ENCODE assay signal across 23 mouse cellular contexts in genomic region chr2:104746251-104746650, GRCm38 (mm10). TPM values are rescaled to one million over a fixed set of nuclear protein-coding genes. Genes with fewer than 3 reads are reported as not detected.
DNase-seq lines count a peak whose midpoint lies in the region; ATAC-seq and TF ChIP-seq lines count a peak whose summit lies in the region.
"Had no signal": no experiment of that assay in that cellular context is flagged by ENCODE, and none has a peak within 500 bp of the region (broad histone marks: within the 10 kb centered on the region; RNA-seq: fewer than 3 reads in every experiment).

No protein-coding gene starts in this region.

- ATAC-seq in common myeloid progenitor, adult 5-6 weeks (replicated peaks; ENCODE audit: low read depth, poor library complexity, severe bottlenecking): 0 out of 2 replicates have a peak, but pooled peaks have one; percentile 10
- no peak for ATAC-seq in midbrain, embryonic 11.5 days (ENCODE audit: low FRiP score)
- ATAC-seq: CD4-positive, CD25-positive, alpha-beta regulatory T cell, adult 4 months; forebrain, embryonic 14.5 days had no signal

- no peaks in the 10 kb centered on the region for H3K36me3 ChIP-seq in ES-Bruce4 (ENCODE audit: control insufficient read depth, insufficient read depth, low read length, poor library complexity, severe bottlenecking)
- no peaks in the 10 kb centered on the region for H3K36me3 ChIP-seq in midbrain, embryonic 11.5 days (ENCODE audit: control insufficient read depth, insufficient read depth, low read length)
- no peaks in the 10 kb centered on the region for H3K36me3 ChIP-seq in midbrain, embryonic 10.5 days

- no peaks in the 10 kb centered on the region for H3K27me3 ChIP-seq in ES-Bruce4 (ENCODE audit: control insufficient read depth, insufficient read depth, low read length, poor library complexity, severe bottlenecking)
- H3K27me3 ChIP-seq in midbrain, embryonic 11.5 days (ENCODE audit: control insufficient read depth, insufficient read depth, low read length): peaks cover 10% of the 10 kb centered on the region; the same call in 1 of the 2 replicates
- peaks cover 30% of the 10 kb centered on the region for H3K27me3 ChIP-seq in midbrain, embryonic 10.5 days (ENCODE audit: low read depth, poor library complexity, severe bottlenecking)

- H3K9me3 ChIP-seq in ES-Bruce4 (replicated peaks; ENCODE audit: control insufficient read depth, insufficient read depth, low read length, poor library complexity, severe bottlenecking): no peaks in the 10 kb centered on the region
- no peaks in the 10 kb centered on the region for H3K9me3 ChIP-seq in midbrain, embryonic 11.5 days (ENCODE audit: control insufficient read depth, low read length)
- H3K9me3 ChIP-seq in midbrain, embryonic 10.5 days (replicated peaks): no peaks in the 10 kb centered on the region

- no peak overlapping the region for H3K4me2 ChIP-seq in midbrain, embryonic 11.5 days
- H3K4me2 ChIP-seq: heart, embryonic 11.5 days had no signal

- WGBS in midbrain, embryonic 11.5 days: 58% methylated on average over 8 of the region's 8 CpGs
- 60% methylated on average over 8 of the region's 8 CpGs for WGBS in midbrain, embryonic 10.5 days

- no peak for TF ChIP-seq POLR2A in ES-Bruce4 (IDR thresholded peaks at IDR 0.05; ENCODE audit: insufficient read depth, low read length)

- TF ChIP-seq EP300 in ES-Bruce4 (IDR thresholded peaks at IDR 0.05; ENCODE audit: insufficient read depth, low read depth, low read length): no peak

- no peak for TF ChIP-seq CTCF in ES-Bruce4 (IDR thresholded peaks at IDR 0.05; ENCODE audit: low read depth, low read length)

- H3K9ac ChIP-seq in ES-Bruce4 (ENCODE audit: low read depth, poor library complexity, severe bottlenecking): no peak overlapping the region
- no peak overlapping the region for H3K9ac ChIP-seq in midbrain, embryonic 11.5 days (ENCODE audit: low read length)

- peak overlapping the region; percentile 50 for H3K4me3 ChIP-seq in ES-Bruce4 (ENCODE audit: low read depth, low read length)
- no peak overlapping the region for H3K4me3 ChIP-seq in midbrain, embryonic 11.5 days (ENCODE audit: low read depth, low read length)
- no peak overlapping the region for H3K4me3 ChIP-seq in midbrain, embryonic 10.5 days

- DNase-seq in kidney, postnatal 4 days: peak; percentile 44 to 49
- no peak for DNase-seq in kidney, adult 9 months
- peak; percentile 32 for DNase-seq in 416B (ENCODE audit: low read depth)
- no peak for DNase-seq in midbrain, embryonic 11.5 days (ENCODE audit: low spot score, missing footprints)
- no peak for DNase-seq in midbrain, embryonic 10.5 days (ENCODE audit: low spot score)
- no peak for DNase-seq in left cerebral cortex, adult 8-10 months (ENCODE audit: low spot score in 2 of 2)
- DNase-seq: adrenal gland, adult 2 months; cerebellum, adult 8-10 months; layer of hippocampus, adult 9-11 months; thymus, adult 2 months had no signal

- H3K27ac ChIP-seq in ES-Bruce4 (ENCODE audit: insufficient read depth, low read length): no peak overlapping the region
- H3K27ac ChIP-seq in midbrain, embryonic 11.5 days (ENCODE audit: low read depth, low read length): no peak overlapping the region
- H3K27ac ChIP-seq in midbrain, embryonic 10.5 days (replicated peaks): no peak overlapping the region
- H3K27ac ChIP-seq: kidney, postnatal 0 days; macrophage had no signal

- H3K4me1 ChIP-seq in ES-Bruce4 (ENCODE audit: control insufficient read depth, insufficient read depth, low read length): no peaks in the 10 kb centered on the region
- no peaks in the 10 kb centered on the region for H3K4me1 ChIP-seq in midbrain, embryonic 11.5 days (ENCODE audit: control insufficient read depth, insufficient read depth, low read length)
- H3K4me1 ChIP-seq in midbrain, embryonic 10.5 days: peaks cover 18% of the 10 kb centered on the region

RNA-seq across cellular contexts. Expression of gene Depdc7, which starts 3.6 kb away (rescaled TPM):
- polyA plus RNA-seq in ES-Bruce4 (2011; ENCODE audit: insufficient read depth, insufficient read length, low read depth, missing spikeins): 7.9 and 8.0 TPM in 2 replicates
- 1.2 and 15.7 TPM in 2 replicates for total RNA-seq in common myeloid progenitor, adult 5-6 weeks (2017)
- 4.0 and 5.5 TPM in 2 replicates for polyA plus RNA-seq in midbrain, embryonic 11.5 days (2014; fragmentation: Nextera tagmentation; extraction: Ambion mirVana)
- 3.5 TPM in 2 replicates for polyA plus RNA-seq in midbrain, embryonic 10.5 days (2016; fragmentation: Nextera tagmentation; extraction: Ambion mirVana)
- total RNA-seq in left cerebral cortex, adult 8-10 months (2022): 1 to 10 TPM in 3 of 4 experiments, under 1 TPM in 1; 0.72 to 2.2 (median 1.6) TPM
- polyA plus RNA-seq: CD4-positive, CD25-positive, alpha-beta regulatory T cell, adult 4 months had no signal

RNA-seq across cellular contexts. Expression of gene Pin1rt1, which starts 30.1 kb away (rescaled TPM):
- polyA plus RNA-seq in ES-Bruce4 (2011; ENCODE audit: insufficient read depth, insufficient read length, low read depth, missing spikeins): not detected in 2 replicates
- total RNA-seq in common myeloid progenitor, adult 5-6 weeks (2017): not detected in 2 replicates
- polyA plus RNA-seq in midbrain, embryonic 11.5 days (2014; fragmentation: Nextera tagmentation; extraction: Ambion mirVana): not detected in 2 replicates
- polyA plus RNA-seq in midbrain, embryonic 10.5 days (2016; fragmentation: Nextera tagmentation; extraction: Ambion mirVana): not detected in 2 replicates
- total RNA-seq in left cerebral cortex, adult 8-10 months (2022): not detected
- total RNA-seq: adrenal gland, adult 2 months; gastrocnemius, adult 18-20 months; heart, postnatal 25 days; left cerebral cortex, postnatal 10 days; liver, adult 2 months; midbrain, postnatal 0 days had no signal
- polyA plus RNA-seq: adrenal gland, adult 2 months; CD4-positive, CD25-positive, alpha-beta regulatory T cell, adult 4 months; forebrain, embryonic 14.5 days; heart, embryonic 11.5 days; kidney, postnatal 0 days; liver, adult 2 months; macrophage; midbrain, postnatal 0 days; neural tube, embryonic 11.5 days; thymus, adult 2 months had no signal

RNA-seq across cellular contexts. Expression of gene Tcp11l1, which starts 34.3 kb away (rescaled TPM):
- polyA plus RNA-seq in ES-Bruce4 (2011; ENCODE audit: insufficient read depth, insufficient read length, low read depth, missing spikeins): 8.1 and 8.6 TPM in 2 replicates
- total RNA-seq in common myeloid progenitor, adult 5-6 weeks (2017): 5.3 and 11.2 TPM in 2 replicates
- 58.4 and 72.3 TPM in 2 replicates for polyA plus RNA-seq in midbrain, embryonic 11.5 days (2014; fragmentation: Nextera tagmentation; extraction: Ambion mirVana)
- 58.3 and 58.7 TPM in 2 replicates for polyA plus RNA-seq in midbrain, embryonic 10.5 days (2016; fragmentation: Nextera tagmentation; extraction: Ambion mirVana)
- 10 to 100 TPM; 34.4 to 45.6 (median 39.4) TPM for total RNA-seq in left cerebral cortex, adult 8-10 months (2022)

Comparison
In these comparisons a context has a peak if more than half of its experiments do, and no peak if none do; other contexts are left out.
1. DNase-seq: peak in kidney, postnatal 4 days (2 of 2) and 416B (single experiment); none in kidney, adult 9 months (single experiment), midbrain, embryonic 11.5 days (single experiment), midbrain, embryonic 10.5 days (single experiment) and left cerebral cortex, adult 8-10 months (0 of 2).